Mouse (Mus musculus): ENCODE measurements around the gene Frmd4b.

Gene Frmd4b

GRCm38 (mm10) chr6:97311599-97312544 lies 305.5 kb downstream of the Frmd4b start:
- H3K27me3 ChIP-seq (ENCODE audit: control insufficient read depth, insufficient read depth, low read length, poor library complexity, severe bottlenecking): no peaks in the 10 kb centered on the region
- H3K36me3 ChIP-seq (ENCODE audit: control insufficient read depth, insufficient read depth, low read length, poor library complexity, severe bottlenecking): no peaks in the 10 kb centered on the region
- peak; percentile 26 for DNase-seq (ENCODE audit: low read depth, low spot score)

GRCm38 (mm10) chr6:97310901-97311331 lies 306.4 kb downstream of the Frmd4b start:
- peak; percentile 6 for DNase-seq (ENCODE audit: low read depth, low spot score)
- no peaks in the 10 kb centered on the region for H3K36me3 ChIP-seq (ENCODE audit: control insufficient read depth, insufficient read depth, low read length, poor library complexity, severe bottlenecking)

GRCm38 (mm10) chr6:97309161-97309560 lies 308.2 kb downstream of the Frmd4b start:
- Histone ChIP-seq H3K27me3 (ENCODE audit: control insufficient read depth, insufficient read depth, low read length, poor library complexity, severe bottlenecking) (no peaks in the 10 kb centered on the region), H3K36me3 (ENCODE audit: control insufficient read depth, insufficient read depth, low read length, poor library complexity, severe bottlenecking) (no peaks in the 10 kb centered on the region)
- no peak for DNase-seq (ENCODE audit: low read depth, low spot score)

More at GRCm38 (mm10) chr6:97310901-97311331, 306.4 kb downstream of the Frmd4b start:
- no peaks in the 10 kb centered on the region for H3K27me3 ChIP-seq (ENCODE audit: control insufficient read depth, insufficient read depth, low read length, poor library complexity, severe bottlenecking)

- no peak for DNase-seq (ENCODE audit: low read depth, low spot score)
- Histone ChIP-seq H3K36me3 (ENCODE audit: control insufficient read depth, insufficient read depth, low read length, poor library complexity, severe bottlenecking) (no peaks in the 10 kb centered on the region), H3K27me3 (ENCODE audit: control insufficient read depth, insufficient read depth, low read length, poor library complexity, severe bottlenecking) (no peaks in the 10 kb centered on the region)
Measured at GRCm38 (mm10) chr6:97308562-97308961, 308.8 kb downstream of the Frmd4b start.

- no peak for DNase-seq (ENCODE audit: low read depth, low spot score)
- Histone ChIP-seq H3K36me3 (ENCODE audit: control insufficient read depth, insufficient read depth, low read length, poor library complexity, severe bottlenecking) (no peaks in the 10 kb centered on the region), H3K27me3 (ENCODE audit: control insufficient read depth, insufficient read depth, low read length, poor library complexity, severe bottlenecking) (no peaks in the 10 kb centered on the region)
Measured at GRCm38 (mm10) chr6:97307231-97307630, 310.1 kb downstream of the Frmd4b start.

GRCm38 (mm10) chr6:97306351-97306750 lies 311.0 kb downstream of the Frmd4b start:
- no peak for DNase-seq (ENCODE audit: low read depth, low spot score)
- Histone ChIP-seq H3K27me3 (ENCODE audit: control insufficient read depth, insufficient read depth, low read length, poor library complexity, severe bottlenecking) (no peaks in the 10 kb centered on the region), H3K36me3 (ENCODE audit: control insufficient read depth, insufficient read depth, low read length, poor library complexity, severe bottlenecking) (no peaks in the 10 kb centered on the region)

- no peaks in the 10 kb centered on the region for H3K36me3 ChIP-seq (ENCODE audit: control insufficient read depth, insufficient read depth, low read length, poor library complexity, severe bottlenecking)
- DNase-seq (ENCODE audit: low read depth, low spot score): no peak
- no peaks in the 10 kb centered on the region for H3K27me3 ChIP-seq (ENCODE audit: control insufficient read depth, insufficient read depth, low read length, poor library complexity, severe bottlenecking)
Measured at GRCm38 (mm10) chr6:97305491-97305890, 311.9 kb downstream of the Frmd4b start.

- no peak for DNase-seq (ENCODE audit: low read depth, low spot score)
- no peaks in the 10 kb centered on the region for H3K36me3 ChIP-seq (ENCODE audit: control insufficient read depth, insufficient read depth, low read length, poor library complexity, severe bottlenecking)
Measured at GRCm38 (mm10) chr6:97305010-97305409, 312.3 kb downstream of the Frmd4b start.

GRCm38 (mm10) chr6:97303277-97304109 lies 313.8 kb downstream of the Frmd4b start:
- no peak for DNase-seq (ENCODE audit: low read depth, low spot score)
- Histone ChIP-seq H3K36me3 (ENCODE audit: control insufficient read depth, insufficient read depth, low read length, poor library complexity, severe bottlenecking) (no peaks in the 10 kb centered on the region), H3K27me3 (ENCODE audit: control insufficient read depth, insufficient read depth, low read length, poor library complexity, severe bottlenecking) (no peaks in the 10 kb centered on the region)

More at GRCm38 (mm10) chr6:97305010-97305409, 312.3 kb downstream of the Frmd4b start:
- no peaks in the 10 kb centered on the region for H3K27me3 ChIP-seq (ENCODE audit: control insufficient read depth, insufficient read depth, low read length, poor library complexity, severe bottlenecking)

- Histone ChIP-seq H3K36me3 (ENCODE audit: control insufficient read depth, insufficient read depth, low read length, poor library complexity, severe bottlenecking) (no peaks in the 10 kb centered on the region), H3K27me3 (ENCODE audit: control insufficient read depth, insufficient read depth, low read length, poor library complexity, severe bottlenecking) (no peaks in the 10 kb centered on the region)
- no peak for DNase-seq (ENCODE audit: low read depth, low spot score)
Measured at GRCm38 (mm10) chr6:97302303-97302702, 315.0 kb downstream of the Frmd4b start.

GRCm38 (mm10) chr6:97300659-97301058 lies 316.7 kb downstream of the Frmd4b start:
- no peaks in the 10 kb centered on the region for H3K27me3 ChIP-seq (ENCODE audit: control insufficient read depth, insufficient read depth, low read length, poor library complexity, severe bottlenecking)
- DNase-seq (ENCODE audit: low read depth, low spot score): no peak

GRCm38 (mm10) chr6:97300180-97300579 lies 317.2 kb downstream of the Frmd4b start:
- H3K27me3 ChIP-seq (ENCODE audit: control insufficient read depth, insufficient read depth, low read length, poor library complexity, severe bottlenecking): no peaks in the 10 kb centered on the region
- no peak for DNase-seq (ENCODE audit: low read depth, low spot score)
- H3K36me3 ChIP-seq (ENCODE audit: control insufficient read depth, insufficient read depth, low read length, poor library complexity, severe bottlenecking): no peaks in the 10 kb centered on the region

More at GRCm38 (mm10) chr6:97300659-97301058, 316.7 kb downstream of the Frmd4b start:
- H3K36me3 ChIP-seq (ENCODE audit: control insufficient read depth, insufficient read depth, low read length, poor library complexity, severe bottlenecking): no peaks in the 10 kb centered on the region

GRCm38 (mm10) chr6:97297151-97297550 lies 320.2 kb downstream of the Frmd4b start:
- DNase-seq (ENCODE audit: low read depth, low spot score): no peak
- H3K36me3 ChIP-seq (ENCODE audit: control insufficient read depth, insufficient read depth, low read length, poor library complexity, severe bottlenecking): no peaks in the 10 kb centered on the region
- no peaks in the 10 kb centered on the region for H3K27me3 ChIP-seq (ENCODE audit: control insufficient read depth, insufficient read depth, low read length, poor library complexity, severe bottlenecking)

- no peaks in the 10 kb centered on the region for H3K27me3 ChIP-seq (ENCODE audit: control insufficient read depth, insufficient read depth, low read length, poor library complexity, severe bottlenecking)
- no peaks in the 10 kb centered on the region for H3K36me3 ChIP-seq (ENCODE audit: control insufficient read depth, insufficient read depth, low read length, poor library complexity, severe bottlenecking)
- DNase-seq (ENCODE audit: low read depth, low spot score): no peak
Measured at GRCm38 (mm10) chr6:97295866-97296527, 321.3 kb downstream of the Frmd4b start.

Measured in splenic B cell, adult 2 months (primary cell).